Mouse (Mus musculus) midbrain, embryonic 15.5 days (tissue): ENCODE data around the gene Gadd45b. TPM values are rescaled to one million over a fixed set of nuclear protein-coding genes. Genes with fewer than 3 reads are reported as not detected.

ENCODE experiments used
- ATAC-seq: fragments of 200-750 bp; cut with Nextera tagmentation; replicated peaks from 2 replicates; pipeline ENCODE4 v1.8.0; 2017; ENCODE audit warnings: moderate TSS enrichment
- H3K27ac ChIP-seq: fragments of 300-500 bp; sonication (generic); 2 replicates; pipeline ENCODE4 v1.5.1; 2015; ENCODE audit warnings: mild to moderate bottlenecking, inconsistent platforms
- H3K27me3 ChIP-seq: fragments of 300-500 bp; sonication (generic); replicated peaks from 2 replicates; pipeline ENCODE4 v1.6.1; 2015; ENCODE audit warnings: inconsistent platforms
- H3K36me3 ChIP-seq: fragments of 300-500 bp; sonication (generic); replicated peaks from 2 replicates; pipeline ENCODE4 v1.6.1; 2015; ENCODE audit warnings: inconsistent platforms
- H3K4me1 ChIP-seq: fragments of 300-500 bp; sonication (generic); 2 replicates; pipeline ENCODE4 v1.6.1; 2015; ENCODE audit warnings: inconsistent platforms
- H3K4me2 ChIP-seq: fragments of 300-500 bp; sonication (generic); 2 replicates; pipeline ENCODE4 v1.6.1; 2015; ENCODE audit warnings: inconsistent platforms, mild to moderate bottlenecking, moderate library complexity
- H3K4me3 ChIP-seq: fragments of 300-500 bp; sonication (generic); 2 replicates; pipeline ENCODE4 v1.5.1; 2015; ENCODE audit warnings: mild to moderate bottlenecking, inconsistent platforms
- H3K9ac ChIP-seq: fragments of 300-500 bp; sonication (generic); 2 replicates; pipeline ENCODE4 v1.6.1; 2015; ENCODE audit warnings: mild to moderate bottlenecking, inconsistent platforms
- H3K9me3 ChIP-seq: fragments of 300-500 bp; sonication (generic); 2 replicates; pipeline ENCODE4 v1.6.1; 2016; ENCODE audit warnings: inconsistent platforms
- WGBS: fragments of 180-500 bp; shearing (Covaris S2); methylation state at CpG from one replicate; pipeline ENCODE4 v1.1.7; 2015; ENCODE audit warnings: mixed read lengths; 5-methylcytosine and 5-hydroxymethylcytosine counted together
- polyA plus RNA-seq: library from polyadenylated mRNA; unstranded; fragments of >200 nt; fragmentation: Nextera tagmentation; extraction: Ambion mirVana; gene quantifications from 2 replicates; pipeline ENCODE4 v1.2.1, GENCODE M21; 2015

Gadd45b gene
- polyA plus RNA-seq, 1 experiment from 2014 or later = 5.5 TPM

GRCm38 (mm10) chr10:80914253-80914656, 15.6 kb upstream of the Gadd45b start:
- Histone ChIP-seq H3K4me1 (peaks cover 25% of the 10 kb centered on the region), H3K4me3 (no peak overlapping the region), H3K36me3 (peaks cover 13% of the 10 kb centered on the region), H3K9me3 (no peaks in the 10 kb centered on the region), H3K27me3 (no peaks in the 10 kb centered on the region), H3K9ac (no peak overlapping the region), H3K27ac (no peak overlapping the region), H3K4me2 (no peak overlapping the region)
- ATAC-seq = no peak
- WGBS = 92% methylated on average over 5 of the region's 5 CpGs

DNA sequence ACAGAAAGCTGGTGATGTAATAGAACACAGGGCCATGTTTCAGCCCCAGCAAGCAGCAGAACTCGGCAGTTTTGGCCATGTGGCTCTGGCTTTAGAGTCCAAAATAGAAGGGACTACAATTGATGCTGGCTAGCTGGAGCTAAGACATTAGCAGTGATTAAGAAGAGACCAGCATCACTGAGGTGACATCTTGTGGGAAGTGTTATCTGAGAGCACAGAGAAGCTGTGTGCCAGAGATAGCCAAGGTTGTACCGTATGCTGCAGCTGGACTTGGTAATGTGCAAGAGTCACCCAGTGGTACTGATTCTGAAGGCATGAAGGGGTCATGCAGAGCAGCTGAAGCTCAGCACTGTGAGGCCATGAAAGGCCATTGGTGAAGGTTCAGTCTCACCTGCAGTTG, 14.6 kb upstream of the Gadd45b start:
- Histone ChIP-seq H3K36me3 (peaks cover 7% of the 10 kb centered on the region), H3K4me2 (no peak overlapping the region), H3K27me3 (no peaks in the 10 kb centered on the region), H3K4me3 (no peak overlapping the region), H3K9ac (no peak overlapping the region), H3K4me1 (peaks cover 25% of the 10 kb centered on the region), H3K27ac (no peak overlapping the region), H3K9me3 (no peaks in the 10 kb centered on the region)
- WGBS = 87% methylated on average over 2 of the region's 2 CpGs
- no peak for ATAC-seq

DNA sequence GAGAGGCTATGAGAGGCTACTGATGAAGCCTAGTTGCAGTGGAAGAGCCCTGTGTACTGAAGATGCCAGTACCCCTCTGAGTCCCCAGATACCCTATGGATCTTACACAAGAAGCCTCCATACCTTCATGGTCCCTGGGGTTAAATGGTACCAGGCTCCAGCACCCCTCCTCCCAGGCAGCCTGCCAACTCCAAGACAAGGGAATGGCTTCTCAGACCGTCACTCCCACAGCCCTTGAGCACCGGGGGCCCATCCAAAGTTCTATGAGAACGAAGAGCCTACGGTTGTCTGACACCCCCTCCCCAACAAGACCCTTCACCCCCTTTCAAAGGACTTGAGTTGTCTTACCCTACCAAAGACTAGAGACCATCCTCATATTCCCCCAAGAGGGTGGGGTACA, 14.1 kb upstream of the Gadd45b start:
- no peak overlapping the region for H3K4me2 ChIP-seq
- no peak overlapping the region for H3K27ac ChIP-seq
- peaks cover 3% of the 10 kb centered on the region for H3K36me3 ChIP-seq
- WGBS = 84% methylated on average over 4 of the region's 4 CpGs
- peaks cover 25% of the 10 kb centered on the region for H3K4me1 ChIP-seq
- no peaks in the 10 kb centered on the region for H3K9me3 ChIP-seq
- H3K4me3 ChIP-seq = no peak overlapping the region
- H3K27me3 ChIP-seq = no peaks in the 10 kb centered on the region
- H3K9ac ChIP-seq = no peak overlapping the region
- no peak for ATAC-seq

GRCm38 (mm10) chr10:80917336-80917778, 12.5 kb upstream of the Gadd45b start:
- Histone ChIP-seq H3K4me2 (peak overlapping the region; percentile 98), H3K9ac (peak overlapping the region; percentile 89), H3K36me3 (no peaks in the 10 kb centered on the region), H3K27me3 (no peaks in the 10 kb centered on the region), H3K4me3 (peak overlapping the region; percentile 96), H3K4me1 (peaks cover 28% of the 10 kb centered on the region), H3K9me3 (no peaks in the 10 kb centered on the region), H3K27ac (peak overlapping the region; percentile 84)
- peak; percentile 65 for ATAC-seq
- 3% methylated on average over 15 of the region's 15 CpGs for WGBS

- peak; percentile 86 for ATAC-seq
- Histone ChIP-seq H3K9ac (peak within 1 kb of the TSS; percentile 89), H3K27me3 (no peaks in the 10 kb centered on the region), H3K9me3 (no peaks in the 10 kb centered on the region), H3K4me1 (peaks cover 28% of the 10 kb centered on the region), H3K4me2 (peak within 1 kb of the TSS; percentile 98), H3K36me3 (no peaks in the 10 kb centered on the region), H3K4me3 (peak within 1 kb of the TSS; percentile 96), H3K27ac (peak within 1 kb of the TSS; percentile 84)
- under 1% methylated on average over 61 of the region's 61 CpGs for WGBS
Observed at GRCm38 (mm10) chr10:80917779-80918434, 12.0 kb upstream of the Gadd45b start, which contains the start of gene Lmnb2. Gene Lmnb2, minus strand, starts transcription at chr10:80918245.

DNA sequence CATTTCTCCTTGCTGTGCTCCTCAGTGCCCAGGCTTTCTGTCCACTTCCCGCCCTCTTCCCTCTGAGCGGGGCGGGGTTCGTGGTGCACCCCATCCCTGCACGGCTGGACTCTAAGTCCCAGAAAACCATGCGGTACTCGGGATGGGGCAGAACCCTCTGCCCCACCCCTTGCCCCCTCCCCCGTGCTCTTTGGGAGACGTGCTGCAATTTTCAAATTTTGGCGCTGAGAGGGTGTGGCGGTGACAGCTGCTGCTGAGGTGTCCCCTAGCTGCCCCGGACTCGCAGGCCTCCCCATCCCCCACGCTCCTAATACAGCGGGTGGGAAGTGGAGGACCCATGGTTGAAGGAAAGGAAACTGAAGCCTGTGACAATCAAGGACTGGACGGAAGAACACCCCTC, 8.0 kb upstream of the Gadd45b start:
- H3K4me1 ChIP-seq = peaks cover 9% of the 10 kb centered on the region
- no peaks in the 10 kb centered on the region for H3K27me3 ChIP-seq
- no peak for ATAC-seq
- H3K4me2 ChIP-seq = peak overlapping the region; percentile 34
- no peaks in the 10 kb centered on the region for H3K36me3 ChIP-seq
- H3K9ac ChIP-seq = no peak overlapping the region
- WGBS = 6% methylated on average over 16 of the region's 16 CpGs
- H3K27ac ChIP-seq = no peak overlapping the region
- H3K9me3 ChIP-seq = no peaks in the 10 kb centered on the region
- no peak overlapping the region for H3K4me3 ChIP-seq

GRCm38 (mm10) chr10:80925472-80925871, 4.4 kb upstream of the Gadd45b start:
- no peak overlapping the region for H3K27ac ChIP-seq
- no peaks in the 10 kb centered on the region for H3K9me3 ChIP-seq
- no peak overlapping the region for H3K9ac ChIP-seq
- H3K4me2 ChIP-seq = no peak overlapping the region
- H3K36me3 ChIP-seq = no peaks in the 10 kb centered on the region
- no peak for ATAC-seq
- H3K4me3 ChIP-seq = no peak overlapping the region
- no peaks in the 10 kb centered on the region for H3K27me3 ChIP-seq
- peaks cover 19% of the 10 kb centered on the region for H3K4me1 ChIP-seq
- 53% methylated on average over 3 of the region's 3 CpGs for WGBS

GRCm38 (mm10) chr10:80928586-80929298, 1.1 kb upstream of the Gadd45b start:
- H3K4me3 ChIP-seq = peak overlapping the region; percentile 46
- peaks cover 46% of the 10 kb centered on the region for H3K4me1 ChIP-seq
- ATAC-seq = peak; percentile 25
- H3K4me2 ChIP-seq = peak overlapping the region; percentile 90
- H3K36me3 ChIP-seq = no peaks in the 10 kb centered on the region
- H3K9me3 ChIP-seq = no peaks in the 10 kb centered on the region
- H3K9ac ChIP-seq = peak overlapping the region; percentile 67
- WGBS = under 1% methylated on average over 48 of the region's 48 CpGs
- H3K27ac ChIP-seq = peak overlapping the region; percentile 55
- peaks cover 30% of the 10 kb centered on the region for H3K27me3 ChIP-seq

GRCm38 (mm10) chr10:80930361-80931152, 684 bp downstream of the Gadd45b start:
- Histone ChIP-seq H3K4me2 (peak overlapping the region; percentile 90), H3K9ac (peak overlapping the region; percentile 31), H3K4me3 (peak overlapping the region; percentile 46), H3K4me1 (peaks cover 50% of the 10 kb centered on the region), H3K27ac (no peak overlapping the region), H3K27me3 (peaks cover 45% of the 10 kb centered on the region), H3K36me3 (no peaks in the 10 kb centered on the region), H3K9me3 (no peaks in the 10 kb centered on the region)
- 1% methylated on average over 45 of the region's 45 CpGs for WGBS
- no peak; the same call in 1 of the 2 replicates for ATAC-seq

- H3K4me3 ChIP-seq = peak overlapping the region; percentile 46
- WGBS = 4% methylated on average over 14 of the region's 14 CpGs
- H3K36me3 ChIP-seq = no peaks in the 10 kb centered on the region
- H3K4me1 ChIP-seq = peaks cover 57% of the 10 kb centered on the region
- H3K27me3 ChIP-seq = peaks cover 52% of the 10 kb centered on the region
- no peaks in the 10 kb centered on the region for H3K9me3 ChIP-seq
- H3K4me2 ChIP-seq = peak overlapping the region; percentile 90
- H3K9ac ChIP-seq = no peak overlapping the region
- no peak for ATAC-seq
- no peak overlapping the region for H3K27ac ChIP-seq
Observed at GRCm38 (mm10) chr10:80931153-80931671, 1.3 kb downstream of the Gadd45b start.

DNA sequence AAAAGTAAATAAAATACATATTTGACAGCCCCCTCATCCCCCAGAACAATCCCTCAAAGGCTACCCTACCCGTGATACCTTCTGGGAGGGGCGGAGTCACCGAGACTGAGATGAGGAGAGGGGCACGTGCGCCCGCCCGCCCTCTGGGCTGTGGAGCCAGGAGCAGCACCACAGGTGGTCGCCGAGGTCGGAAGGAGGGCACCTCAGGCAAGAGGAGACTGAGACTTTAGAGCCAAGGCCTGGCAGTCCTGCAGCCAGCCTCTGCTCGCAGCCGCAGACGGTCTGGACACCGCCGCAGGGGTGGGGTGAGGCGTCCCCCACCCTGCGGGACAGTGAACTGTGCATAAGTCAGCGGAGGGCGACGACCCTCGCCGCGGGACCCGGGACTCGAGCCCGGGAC, 1.8 kb downstream of the Gadd45b start:
- Histone ChIP-seq H3K4me2 (peak overlapping the region; percentile 90), H3K9ac (no peak overlapping the region), H3K36me3 (no peaks in the 10 kb centered on the region), H3K4me3 (peak overlapping the region; percentile 46; the same call in 1 of the 2 replicates), H3K9me3 (no peaks in the 10 kb centered on the region), H3K27ac (no peak overlapping the region), H3K27me3 (peaks cover 56% of the 10 kb centered on the region), H3K4me1 (peaks cover 62% of the 10 kb centered on the region)
- under 1% methylated on average over 26 of the region's 26 CpGs for WGBS
- no peak for ATAC-seq

DNA sequence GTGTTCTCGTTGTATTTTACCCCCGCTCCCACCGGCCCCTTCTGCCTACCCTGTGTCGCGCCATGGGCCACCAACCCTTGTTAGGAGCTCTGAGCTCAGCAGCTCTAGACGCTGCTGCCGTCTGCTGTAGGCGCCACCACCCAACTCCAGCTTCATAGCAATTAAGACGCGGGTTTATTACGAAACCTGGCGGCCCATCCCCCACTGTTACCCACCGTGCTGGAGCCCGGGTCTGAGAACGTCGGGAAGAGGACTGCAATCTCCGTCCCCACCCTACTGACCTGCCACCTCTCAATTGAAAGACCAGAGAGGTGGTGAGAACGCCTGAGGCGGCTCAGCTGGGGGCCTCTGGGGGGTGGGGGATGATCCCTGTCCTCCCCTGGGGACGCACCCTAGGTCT, 2.3 kb downstream of the Gadd45b start:
- Histone ChIP-seq H3K4me1 (peaks cover 67% of the 10 kb centered on the region), H3K27ac (no peak overlapping the region), H3K4me2 (peak overlapping the region; percentile 90), H3K27me3 (peaks cover 61% of the 10 kb centered on the region), H3K36me3 (no peaks in the 10 kb centered on the region), H3K4me3 (no peak overlapping the region), H3K9me3 (no peaks in the 10 kb centered on the region), H3K9ac (no peak overlapping the region)
- WGBS = under 1% methylated on average over 20 of the region's 20 CpGs
- ATAC-seq = no peak
